Mouse (Mus musculus): ENCODE measurements around the gene Serpina3m. TPM values are rescaled to one million over a fixed set of nuclear protein-coding genes. Genes with fewer than 3 reads are reported as not detected.
"Not testable (repeated sequence)": the region's sequence is repeated elsewhere in the genome, so short reads cannot be mapped to it uniquely, and the experiment has no call there.

The Serpina3m gene
- 0.06 TPM in 1 of 2 replicates, not detected in the other for polyA plus RNA-seq (2012; rRNA removed)

DNA sequence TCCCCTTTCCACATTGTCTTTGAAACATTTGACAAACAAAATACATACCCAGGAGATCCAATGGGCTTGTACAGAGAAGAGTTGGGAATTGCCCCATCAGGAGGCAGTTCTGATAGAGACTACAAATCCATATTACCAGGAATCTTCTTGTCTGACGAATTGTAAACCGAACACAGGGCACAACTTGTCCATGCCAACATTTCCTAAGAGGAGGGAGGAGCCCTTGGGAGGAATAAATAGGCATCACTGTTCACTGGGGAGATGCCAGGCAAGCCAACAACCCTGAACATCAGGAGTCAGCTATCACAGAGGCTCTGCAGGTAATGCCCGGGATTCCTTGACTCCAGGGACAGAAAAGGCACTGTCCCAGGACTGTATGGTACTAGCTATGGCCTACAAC lies at the start of gene Serpina3m, which contains the start of gene Serpina3k:
TSS of gene Serpina3m (plus strand) at position 261 of the 400 bp plus-strand sequence.
TSS of gene Serpina3k (plus strand) at position 261 of the 400 bp plus-strand sequence.
- H3K27me3 ChIP-seq (ENCODE audit: control insufficient read depth, insufficient read depth, low read length); H3K4me1 ChIP-seq (ENCODE audit: control insufficient read depth, insufficient read depth, low read length); H3K27ac ChIP-seq (ENCODE audit: insufficient read depth, low read length); H3K4me3 ChIP-seq (replicated peaks; ENCODE audit: insufficient read depth, low read depth, low read length); DNase-seq: not testable (repeated sequence)
- 78% methylated on average over 3 of the region's 3 CpGs for WGBS

DNA sequence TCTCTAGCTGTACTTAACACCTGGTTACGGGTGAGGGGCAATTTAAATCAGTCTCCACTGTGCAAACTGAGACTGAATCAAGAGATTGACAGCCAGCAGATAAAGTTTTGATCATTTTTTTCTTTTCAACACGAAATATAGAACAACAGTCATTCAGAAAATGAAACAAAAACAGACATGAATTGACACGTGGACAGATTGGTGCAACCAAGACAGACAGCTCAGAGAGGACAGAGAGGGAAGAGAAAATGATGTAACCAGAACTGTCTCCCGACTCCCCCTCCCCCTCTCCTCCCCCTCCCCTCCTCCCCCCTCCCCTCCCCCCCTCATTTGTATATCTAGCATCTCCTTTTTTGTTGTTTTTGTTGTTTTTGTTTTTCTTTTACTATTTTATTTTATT lies 48.4 kb upstream of the Serpina3m start:
- no peak for DNase-seq
- Histone ChIP-seq H3K4me1 (ENCODE audit: control insufficient read depth, insufficient read depth, low read length) (no peaks in the 10 kb centered on the region), H3K4me3 (replicated peaks; ENCODE audit: insufficient read depth, low read depth, low read length) (no peak overlapping the region), H3K27ac (ENCODE audit: insufficient read depth, low read length) (no peak overlapping the region), H3K27me3 (ENCODE audit: control insufficient read depth, insufficient read depth, low read length) (no peaks in the 10 kb centered on the region)
- no peak for TF ChIP-seq POLR2A (IDR thresholded peaks at IDR 0.05; ENCODE audit: borderline replicate concordance, insufficient read depth, low read length)
- no peak for TF ChIP-seq CTCF (IDR thresholded peaks at IDR 0.05; ENCODE audit: borderline replicate concordance, insufficient read depth, low read depth, low read length)
- 45% methylated on average over 4 of the region's 4 CpGs for WGBS

DNA sequence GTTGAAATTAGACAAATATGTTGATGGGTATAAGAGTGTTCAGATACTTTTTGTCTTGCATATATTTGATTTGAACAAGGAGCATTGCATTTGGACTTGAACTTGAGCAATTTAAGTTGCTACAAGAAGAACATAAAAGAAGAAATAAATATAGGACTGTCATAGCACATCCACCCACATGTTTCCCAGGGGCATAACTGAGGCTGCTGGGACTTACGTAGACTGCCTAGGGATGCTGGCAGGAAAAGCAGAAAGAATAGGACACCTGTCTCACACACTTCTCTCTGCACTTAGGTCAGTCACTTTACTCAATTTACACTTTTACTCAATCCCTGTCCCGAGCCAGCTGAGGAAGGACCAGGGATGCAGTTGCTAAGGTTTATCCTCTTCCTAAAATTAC lies 44.3 kb upstream of the Serpina3m start:
- no peaks in the 10 kb centered on the region for H3K27me3 ChIP-seq (ENCODE audit: control insufficient read depth, insufficient read depth, low read length)
- no peak for DNase-seq
- no peak for TF ChIP-seq POLR2A (IDR thresholded peaks at IDR 0.05; ENCODE audit: borderline replicate concordance, insufficient read depth, low read length)
- TF ChIP-seq CTCF (IDR thresholded peaks at IDR 0.05; ENCODE audit: borderline replicate concordance, insufficient read depth, low read depth, low read length), result no peak
- no peaks in the 10 kb centered on the region for H3K4me1 ChIP-seq (ENCODE audit: control insufficient read depth, insufficient read depth, low read length)
- WGBS, result 91% methylated on average over 2 of the region's 2 CpGs
- no peak overlapping the region for H3K27ac ChIP-seq (ENCODE audit: insufficient read depth, low read length)
- no peak overlapping the region for H3K4me3 ChIP-seq (replicated peaks; ENCODE audit: insufficient read depth, low read depth, low read length)

DNA sequence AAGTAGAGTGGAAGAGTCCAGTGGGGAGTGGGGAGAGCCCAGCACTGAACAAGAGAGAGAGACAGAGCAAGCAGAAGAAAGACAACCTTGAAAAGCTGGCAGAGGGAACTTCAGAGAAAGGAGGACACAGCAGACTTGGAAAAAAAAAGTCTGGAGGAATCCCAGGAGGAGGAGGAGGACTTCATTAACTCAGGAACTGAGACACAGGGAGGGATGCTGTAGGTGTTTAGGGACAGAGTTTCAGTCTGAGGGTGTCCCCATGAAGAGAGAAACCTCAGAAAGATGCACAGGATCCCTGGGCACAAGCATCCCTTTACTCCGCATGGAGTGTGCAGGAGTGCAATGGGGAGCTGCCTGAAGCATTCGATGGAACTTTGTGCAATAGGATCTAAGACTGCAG lies 40.2 kb upstream of the Serpina3m start:
- 95% methylated on average over 2 of the region's 2 CpGs for WGBS
- Histone ChIP-seq H3K27ac (ENCODE audit: insufficient read depth, low read length) (no peak overlapping the region), H3K4me1 (ENCODE audit: control insufficient read depth, insufficient read depth, low read length) (no peaks in the 10 kb centered on the region), H3K27me3 (ENCODE audit: control insufficient read depth, insufficient read depth, low read length) (no peaks in the 10 kb centered on the region), H3K4me3 (replicated peaks; ENCODE audit: insufficient read depth, low read depth, low read length) (no peak overlapping the region)
- TF ChIP-seq CTCF (IDR thresholded peaks at IDR 0.05; ENCODE audit: borderline replicate concordance, insufficient read depth, low read depth, low read length), result no peak
- TF ChIP-seq POLR2A (IDR thresholded peaks at IDR 0.05; ENCODE audit: borderline replicate concordance, insufficient read depth, low read length), result no peak
- DNase-seq, result no peak

DNA sequence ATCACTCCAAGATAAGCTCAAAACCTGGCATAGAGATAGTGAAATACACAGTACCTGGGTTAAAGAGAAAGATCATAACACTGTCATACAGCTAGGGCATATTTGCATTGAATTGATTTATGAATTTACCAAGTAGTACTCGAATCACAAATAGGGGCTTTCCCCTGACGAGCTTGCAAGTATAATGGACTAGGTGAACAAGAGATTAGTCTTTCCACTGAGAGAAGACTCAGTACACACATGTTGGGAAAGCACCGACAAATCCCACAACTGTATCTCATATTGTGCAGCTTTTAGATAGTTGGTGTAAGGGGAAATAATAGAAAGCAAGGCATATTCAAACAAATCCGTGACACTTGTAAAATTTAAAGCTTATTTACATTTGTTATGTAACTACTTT lies 32.3 kb upstream of the Serpina3m start:
- no peaks in the 10 kb centered on the region for H3K4me1 ChIP-seq (ENCODE audit: control insufficient read depth, insufficient read depth, low read length)
- no peak overlapping the region for H3K4me3 ChIP-seq (replicated peaks; ENCODE audit: insufficient read depth, low read depth, low read length)
- TF ChIP-seq POLR2A (IDR thresholded peaks at IDR 0.05; ENCODE audit: borderline replicate concordance, insufficient read depth, low read length) (no peak), CTCF (IDR thresholded peaks at IDR 0.05; ENCODE audit: borderline replicate concordance, insufficient read depth, low read depth, low read length) (no peak)
- H3K27me3 ChIP-seq (ENCODE audit: control insufficient read depth, insufficient read depth, low read length), result no peaks in the 10 kb centered on the region
- DNase-seq, result no peak
- H3K27ac ChIP-seq (ENCODE audit: insufficient read depth, low read length), result no peak overlapping the region
- 88% methylated on average over 4 of the region's 4 CpGs for WGBS

DNA sequence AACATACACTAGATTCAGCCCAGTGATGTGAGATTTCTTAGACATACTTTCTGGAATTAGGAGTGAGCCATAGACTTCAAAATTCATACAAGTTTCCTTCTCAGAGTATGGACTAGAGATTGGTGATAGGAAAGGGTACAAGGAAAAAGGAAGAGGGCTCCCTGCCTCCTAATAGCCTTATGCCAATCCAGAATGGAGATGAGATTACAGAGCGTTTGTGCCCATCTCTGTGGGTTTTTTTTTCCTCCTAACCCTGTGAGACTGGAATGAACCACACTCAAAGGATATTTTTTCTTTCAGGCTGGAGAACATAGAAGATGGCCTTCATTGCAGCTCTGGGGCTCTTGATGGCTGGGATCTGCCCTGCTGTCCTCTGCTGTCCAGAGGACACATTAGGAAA lies 24.0 kb upstream of the Serpina3m start, which contains the start of gene Serpina3j:
TSS of gene Serpina3j (plus strand) at position 301 of the 400 bp plus-strand sequence.
- Histone ChIP-seq H3K27me3 (ENCODE audit: control insufficient read depth, insufficient read depth, low read length) (no peaks in the 10 kb centered on the region), H3K27ac (ENCODE audit: insufficient read depth, low read length) (no peak within 1 kb of the TSS), H3K4me1 (ENCODE audit: control insufficient read depth, insufficient read depth, low read length) (no peaks in the 10 kb centered on the region), H3K4me3 (replicated peaks; ENCODE audit: insufficient read depth, low read depth, low read length) (no peak within 1 kb of the TSS)
- no peak for DNase-seq
- 74% methylated on average over 1 of the region's 1 CpGs for WGBS
- TF ChIP-seq POLR2A (IDR thresholded peaks at IDR 0.05; ENCODE audit: borderline replicate concordance, insufficient read depth, low read length) (no peak), CTCF (IDR thresholded peaks at IDR 0.05; ENCODE audit: borderline replicate concordance, insufficient read depth, low read depth, low read length) (no peak)

DNA sequence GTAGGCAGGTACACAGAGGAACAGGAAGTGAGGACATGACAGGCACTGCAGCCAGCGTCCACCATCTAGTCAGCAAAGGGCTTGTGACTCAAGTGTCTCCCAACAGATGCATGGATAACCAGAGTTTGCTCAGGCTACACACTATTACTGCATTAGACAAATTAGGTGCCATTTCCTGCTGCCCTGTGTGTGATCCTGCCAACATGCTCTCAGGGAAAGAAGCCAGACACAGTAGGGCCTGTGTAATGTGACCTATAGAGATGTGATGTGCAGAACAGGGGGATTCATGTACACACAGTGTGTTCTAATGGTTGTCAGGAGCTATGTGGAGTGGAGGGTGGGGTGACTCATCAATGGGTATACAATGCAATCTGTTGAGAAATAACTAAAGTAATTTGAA lies 15.8 kb upstream of the Serpina3m start:
- no peak for DNase-seq
- Histone ChIP-seq H3K27me3 (ENCODE audit: control insufficient read depth, insufficient read depth, low read length) (no peaks in the 10 kb centered on the region), H3K27ac (ENCODE audit: insufficient read depth, low read length) (no peak overlapping the region), H3K4me3 (replicated peaks; ENCODE audit: insufficient read depth, low read depth, low read length) (no peak overlapping the region), H3K4me1 (ENCODE audit: control insufficient read depth, insufficient read depth, low read length) (no peaks in the 10 kb centered on the region)
- TF ChIP-seq POLR2A (IDR thresholded peaks at IDR 0.05; ENCODE audit: borderline replicate concordance, insufficient read depth, low read length) (no peak), CTCF (IDR thresholded peaks at IDR 0.05; ENCODE audit: borderline replicate concordance, insufficient read depth, low read depth, low read length) (no peak)
- WGBS, result 84% methylated on average over 1 of the region's 1 CpGs

DNA sequence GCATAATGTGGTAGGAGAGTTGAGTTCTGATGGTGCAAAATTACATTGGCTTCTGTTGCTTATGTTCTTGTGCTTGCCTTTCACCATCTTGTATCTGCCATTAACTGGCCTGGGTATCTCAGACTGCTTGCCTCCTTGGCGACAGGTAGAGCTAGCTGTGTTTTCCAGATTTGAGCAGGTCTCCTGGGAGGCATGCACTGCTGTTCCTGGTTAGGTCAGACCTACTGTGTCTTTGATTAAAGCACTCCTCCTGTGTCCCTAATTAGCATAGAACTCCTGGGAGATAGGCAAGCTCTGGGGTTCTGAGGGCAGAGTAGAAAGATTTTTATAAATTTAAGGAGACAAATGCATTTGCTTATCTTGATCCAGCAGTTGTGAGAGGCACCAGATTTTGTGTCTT lies 6.6 kb upstream of the Serpina3m start:
- Histone ChIP-seq H3K27ac (ENCODE audit: insufficient read depth, low read length) (no peak overlapping the region), H3K4me1 (ENCODE audit: control insufficient read depth, insufficient read depth, low read length) (no peaks in the 10 kb centered on the region), H3K27me3 (ENCODE audit: control insufficient read depth, insufficient read depth, low read length) (no peaks in the 10 kb centered on the region), H3K4me3 (replicated peaks; ENCODE audit: insufficient read depth, low read depth, low read length) (no peak overlapping the region)
- 39% methylated on average over 1 of the region's 1 CpGs for WGBS
- DNase-seq, result no peak
- TF ChIP-seq CTCF (IDR thresholded peaks at IDR 0.05; ENCODE audit: borderline replicate concordance, insufficient read depth, low read depth, low read length) (no peak), POLR2A (IDR thresholded peaks at IDR 0.05; ENCODE audit: borderline replicate concordance, insufficient read depth, low read length) (no peak)

DNA sequence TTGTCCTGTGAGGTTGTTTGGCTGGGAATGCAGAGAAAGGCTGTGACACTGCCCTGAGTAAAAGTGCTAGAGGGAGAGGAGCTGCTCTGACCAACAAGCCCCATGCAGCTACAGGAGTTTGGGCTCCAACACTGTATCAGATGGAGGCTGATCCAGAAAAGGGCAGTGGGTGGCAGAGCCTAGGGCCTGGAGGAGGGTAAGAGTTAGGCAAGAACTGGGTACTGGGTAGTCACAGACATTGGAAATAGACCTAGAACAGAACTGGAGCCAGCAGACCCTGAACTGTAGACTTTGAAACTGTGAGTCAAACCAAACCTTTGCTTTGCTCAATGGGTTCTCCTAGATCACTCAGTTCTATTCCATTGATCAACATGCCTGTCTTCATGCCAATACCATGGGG lies 1.4 kb upstream of the Serpina3m start:
- H3K4me1 ChIP-seq (ENCODE audit: control insufficient read depth, insufficient read depth, low read length); H3K27ac ChIP-seq (ENCODE audit: insufficient read depth, low read length); DNase-seq: not testable (repeated sequence)

More for the DNA sequence above, 1.4 kb upstream of the Serpina3m start:
- H3K4me3 ChIP-seq (replicated peaks; ENCODE audit: insufficient read depth, low read depth, low read length); H3K27me3 ChIP-seq (ENCODE audit: control insufficient read depth, insufficient read depth, low read length): not testable (repeated sequence)
